Comparison of ENCODE assay signal across 19 mouse cellular contexts in the genomic region with DNA sequence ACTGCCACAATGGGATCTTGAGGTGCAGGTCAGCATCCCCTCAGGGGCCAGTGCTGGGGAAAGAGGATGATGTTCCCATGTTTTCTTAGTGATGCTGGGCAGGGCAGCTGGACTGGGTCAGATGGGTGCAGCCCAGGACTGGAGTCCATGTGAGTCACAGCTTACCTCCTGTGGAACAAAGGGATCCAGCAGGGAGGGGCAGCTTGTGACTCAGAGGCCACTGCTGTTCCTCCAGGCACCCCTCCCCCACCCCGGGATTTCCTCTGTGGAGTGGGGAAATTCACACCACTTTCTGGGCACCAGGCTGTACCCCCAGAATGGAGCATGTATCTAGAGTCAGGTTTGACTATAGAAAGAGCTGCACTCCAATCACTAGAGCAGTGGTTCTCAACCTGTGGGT. TPM values are rescaled to one million over a fixed set of nuclear protein-coding genes. Genes with fewer than 3 reads are reported as not detected.
A peak's percentile ranks its signal among the peaks of the same experiment; 100 is the strongest.
DNase-seq lines count a peak whose midpoint lies in the region; ATAC-seq lines count a peak whose summit lies in the region.
"Had no signal": no experiment of that assay in that cellular context is flagged by ENCODE, and none has a peak within 500 bp of the region (broad histone marks: within the 10 kb centered on the region; RNA-seq: fewer than 3 reads in every experiment).

No protein-coding gene starts in this region.

- H3K36me3 ChIP-seq in hindbrain, embryonic 16.5 days (ENCODE audit: control insufficient read depth, insufficient read depth, low read length): no peaks in the 10 kb centered on the region
- H3K36me3 ChIP-seq: forebrain, embryonic 15.5 days; heart, embryonic 15.5 days; limb, embryonic 13.5 days; stomach, embryonic 15.5 days had no signal

- H3K4me1 ChIP-seq in hindbrain, embryonic 16.5 days (ENCODE audit: control insufficient read depth, insufficient read depth, low read depth, low read length): no peaks in the 10 kb centered on the region
- H3K4me1 ChIP-seq: forebrain, embryonic 15.5 days; heart, embryonic 15.5 days; limb, embryonic 13.5 days; stomach, embryonic 15.5 days had no signal

- intact Hi-C loops in heart, postnatal 10 days (cut with DNase I): no loop called here

- WGBS in hindbrain, embryonic 16.5 days: 50% methylated on average over 1 of the region's 1 CpGs

- H3K4me3 ChIP-seq in hindbrain, embryonic 16.5 days (ENCODE audit: low read length): no peak overlapping the region
- H3K4me3 ChIP-seq: erythroblast, embryonic 14.5 days; forebrain, embryonic 15.5 days; heart, embryonic 15.5 days; limb, embryonic 13.5 days; stomach, embryonic 15.5 days had no signal

- H3K9ac ChIP-seq in hindbrain, embryonic 16.5 days (ENCODE audit: low read depth, low read length): no peak overlapping the region
- H3K9ac ChIP-seq: forebrain, embryonic 15.5 days; heart, embryonic 15.5 days; limb, embryonic 13.5 days; liver, embryonic 14.5 days; stomach, embryonic 15.5 days had no signal

- peak; percentile 90 for DNase-seq in heart, adult 11 months
- DNase-seq in heart, postnatal 10 days: no peak
- DNase-seq in 3134 (ENCODE audit: extremely low read depth, insufficient read length, low spot score): peak; percentile 54
- DNase-seq in MN1 (ENCODE audit: low spot score): peak; percentile 44
- peak; percentile 38 to 67 for DNase-seq in adrenal gland, postnatal 36 days
- no peak for DNase-seq in spleen, adult 12 weeks (ENCODE audit: low spot score)
- DNase-seq in layer of hippocampus, adult 9-10 months (ENCODE audit: low spot score): no peak
- DNase-seq: cerebellum, adult 18-20 months; right cerebral cortex, adult 18-20 months; thymus, postnatal 36 days had no signal

- H3K27me3 ChIP-seq in hindbrain, embryonic 16.5 days (replicated peaks; ENCODE audit: control insufficient read depth, insufficient read depth, low read length): no peaks in the 10 kb centered on the region
- H3K27me3 ChIP-seq: forebrain, embryonic 15.5 days; heart, embryonic 15.5 days; limb, embryonic 13.5 days; stomach, embryonic 15.5 days had no signal

- H3K4me2 ChIP-seq in hindbrain, embryonic 16.5 days (ENCODE audit: low read length): no peak overlapping the region
- H3K4me2 ChIP-seq: forebrain, embryonic 15.5 days; heart, embryonic 15.5 days; limb, embryonic 13.5 days; stomach, embryonic 15.5 days had no signal

- no peaks in the 10 kb centered on the region for H3K9me3 ChIP-seq in hindbrain, embryonic 16.5 days (ENCODE audit: control insufficient read depth, low read length)
- H3K9me3 ChIP-seq: forebrain, embryonic 15.5 days; heart, embryonic 15.5 days; limb, embryonic 13.5 days; stomach, embryonic 15.5 days had no signal

- H3K27ac ChIP-seq in hindbrain, embryonic 16.5 days (ENCODE audit: low read depth, low read length): no peak overlapping the region
- H3K27ac ChIP-seq: forebrain, embryonic 15.5 days; heart, embryonic 15.5 days; kidney, postnatal 0 days; limb, embryonic 13.5 days; liver, embryonic 14.5 days; stomach, embryonic 15.5 days had no signal

- no peak for ATAC-seq in hindbrain, embryonic 16.5 days
- ATAC-seq: forebrain, embryonic 15.5 days; lung, postnatal 0 days had no signal

RNA-seq across cellular contexts. Expression of a gene that starts 16.8 kb away (rescaled TPM):
- 10 to 100 TPM; 32.4 to 33.5 TPM for total RNA-seq in heart, postnatal 10 days (2021)
- total RNA-seq in adrenal gland, postnatal 36 days (2021): 10 to 100 TPM; 29.9 to 44.1 TPM
- 16.0 and 18.4 TPM in 2 replicates for polyA plus RNA-seq in hindbrain, embryonic 16.5 days (2015; fragmentation: Nextera tagmentation; extraction: Ambion mirVana)

Comparison
In these comparisons a context has a peak if more than half of its experiments do, and no peak if none do; other contexts are left out.
1. DNase-seq: peak in heart, adult 11 months (single experiment), 3134 (single experiment), MN1 (single experiment) and adrenal gland, postnatal 36 days (2 of 2); none in heart, postnatal 10 days (0 of 2), spleen, adult 12 weeks (single experiment) and layer of hippocampus, adult 9-10 months (single experiment).